Mouse (Mus musculus): Measurements from ENCODE around the gene Tdpoz3.
"Not testable (repeated sequence)": the region's sequence is repeated elsewhere in the genome, so short reads cannot be mapped to it uniquely, and the experiment has no call there.

The Tdpoz3 gene

DNA sequence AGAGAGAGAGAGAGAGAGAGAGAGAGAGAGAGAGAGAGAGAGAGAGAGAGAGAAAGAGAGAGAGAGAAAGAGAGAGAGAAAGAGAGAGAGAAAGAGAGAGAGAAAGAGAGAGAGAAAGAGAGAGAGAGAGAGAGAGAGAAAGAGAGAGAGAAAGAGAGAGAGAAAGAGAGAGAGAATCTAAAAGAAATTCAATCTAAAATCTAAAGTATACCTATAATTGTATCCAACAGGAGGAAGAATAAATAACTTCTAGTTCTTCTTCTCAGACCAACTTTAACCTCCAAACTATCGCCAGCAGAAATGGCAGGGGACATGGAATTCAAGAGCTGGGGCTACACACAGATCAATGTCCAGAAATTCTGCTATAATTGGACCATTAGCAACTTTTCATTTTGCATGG is at the start of gene Tdpoz3:
Gene Tdpoz3 (plus strand): TSS at position 301 of the 400 bp plus-strand sequence.
- not testable (repeated sequence) for DNase-seq (ENCODE audit: low spot score in 2 of 2)

DNA sequence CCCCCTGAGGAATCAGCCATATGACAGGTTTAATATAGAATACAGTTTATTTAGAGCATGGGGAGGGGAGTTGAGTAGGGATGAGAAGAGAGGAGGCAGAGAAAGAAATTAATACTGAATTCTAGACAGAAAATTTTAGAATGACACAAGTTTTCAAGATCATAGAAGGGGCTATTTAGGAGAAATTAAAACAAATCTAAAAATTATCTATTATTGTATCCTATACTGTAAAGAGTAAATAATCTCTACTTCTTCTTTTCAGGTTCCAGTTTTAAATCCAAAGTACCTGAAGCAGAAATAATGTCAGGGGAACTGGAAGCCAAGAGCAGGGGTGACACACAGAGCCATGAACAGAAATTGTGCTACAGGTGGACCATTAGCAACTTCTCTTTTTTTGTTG is 29.7 kb upstream of the Tdpoz3 start, which contains the start of gene Tdpoz4:
Gene Tdpoz4 (plus strand): TSS at position 301 of the 400 bp plus-strand sequence.
- not testable (repeated sequence) for DNase-seq (ENCODE audit: low spot score in 2 of 2)

DNA sequence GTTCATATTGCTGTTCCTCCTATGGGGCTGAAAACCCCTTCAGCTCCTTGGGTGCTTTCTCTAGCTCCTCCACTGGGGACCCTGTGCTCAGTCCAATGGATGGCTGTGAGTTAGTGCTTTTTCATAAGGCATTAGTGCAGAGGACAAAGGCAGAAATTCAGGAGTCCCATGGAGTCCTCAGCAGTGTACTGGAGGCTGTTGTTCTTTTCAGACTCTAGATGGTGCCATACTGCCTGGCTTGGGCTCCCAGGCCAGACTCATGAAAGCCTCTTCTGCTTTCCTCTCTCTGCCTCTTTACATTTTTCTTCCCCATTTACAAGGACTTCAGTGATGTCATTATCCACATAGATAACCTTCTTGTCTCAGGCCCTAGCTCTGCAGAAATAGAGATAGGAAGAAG is 12.5 kb upstream of the Tdpoz3 start:
- DNase-seq (ENCODE audit: low spot score in 2 of 2): not testable (repeated sequence)

DNA sequence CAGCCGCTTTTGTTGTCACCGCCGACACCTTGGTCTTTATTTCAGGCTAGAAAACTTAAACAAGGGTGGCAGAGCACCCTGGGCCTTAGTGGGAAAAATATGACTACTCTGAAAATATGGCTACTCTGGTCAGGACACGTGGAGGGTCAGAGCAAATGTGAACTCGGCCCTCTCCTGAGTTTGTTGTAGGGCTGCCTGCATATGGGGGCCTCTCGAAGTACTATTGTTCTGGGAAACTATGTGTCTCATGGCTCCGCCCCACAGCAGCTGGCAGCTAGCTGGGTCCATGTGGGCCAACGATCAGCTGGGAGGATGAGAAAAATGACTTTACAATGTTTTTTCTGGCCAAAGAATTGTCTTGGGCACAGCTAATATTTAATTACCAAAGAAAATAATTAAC is 33.1 kb downstream of the Tdpoz3 start:
- not testable (repeated sequence) for DNase-seq (ENCODE audit: low spot score in 2 of 2)

DNA sequence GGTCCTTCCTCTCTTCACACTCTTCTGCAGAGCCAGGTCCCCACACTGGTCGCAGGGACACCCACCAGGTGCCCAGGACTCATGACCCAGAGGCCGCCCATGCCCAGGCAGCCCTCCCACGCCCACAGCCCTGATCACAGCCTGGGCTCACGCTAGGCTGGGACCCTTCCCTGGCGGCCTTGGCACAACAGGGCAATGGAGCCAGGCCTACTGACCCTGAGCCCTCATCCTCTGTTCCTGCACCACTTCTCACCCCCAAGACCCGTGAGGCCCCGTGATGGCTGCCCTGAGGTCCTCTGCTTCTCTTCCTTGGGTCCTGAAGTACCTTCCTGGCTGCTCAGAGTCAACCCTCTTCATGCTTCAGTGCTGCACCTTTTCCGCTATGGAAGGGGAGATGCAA is 44.8 kb downstream of the Tdpoz3 start:
- peak in 1 of 2 experiments; percentile 57 for DNase-seq (ENCODE audit: low spot score in 2 of 2)

Measured in urinary bladder, postnatal 4 days (tissue).